Comparison of ENCODE assay signal across 8 mouse cellular contexts in the genomic region with DNA sequence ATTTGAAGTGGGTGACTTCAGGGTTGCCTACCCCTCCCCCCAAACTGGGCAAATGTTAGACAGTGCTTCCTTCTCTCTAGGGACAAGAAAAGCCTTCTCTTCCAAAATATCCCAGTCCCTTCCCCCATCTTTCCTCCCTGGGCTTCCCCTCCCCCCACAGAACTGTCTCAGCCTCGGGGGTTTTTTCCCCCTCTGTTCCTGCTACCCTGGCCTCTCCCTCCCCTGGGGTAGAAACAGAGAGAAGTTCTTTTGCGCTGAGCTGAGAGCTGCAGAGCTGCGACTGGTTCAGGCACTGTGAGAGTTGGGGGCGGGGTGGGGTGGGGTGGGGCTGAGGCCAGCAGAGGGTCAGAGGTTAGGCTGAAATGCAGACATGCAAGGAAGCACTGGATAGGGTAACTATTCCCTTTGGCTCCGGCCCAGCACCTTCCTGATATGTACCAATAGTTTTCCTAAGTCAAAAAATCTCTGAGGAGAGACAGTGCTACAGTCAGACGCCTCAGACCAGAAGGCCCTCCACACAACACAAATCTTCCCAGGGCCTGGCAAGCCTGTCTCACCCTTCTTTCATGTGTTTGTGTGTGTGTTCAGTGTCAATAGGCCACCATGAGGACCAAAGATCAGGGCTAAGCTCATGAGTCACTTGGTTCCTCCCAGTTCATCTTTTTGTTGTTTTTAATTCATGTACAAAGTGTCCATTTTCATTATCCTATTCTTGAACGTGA. TPM values are rescaled to one million over a fixed set of nuclear protein-coding genes. Genes with fewer than 3 reads are reported as not detected.
A peak's percentile ranks its signal among the peaks of the same experiment; 100 is the strongest.
DNase-seq lines count a peak whose midpoint lies in the region; ATAC-seq and TF ChIP-seq lines count a peak whose summit lies in the region.

No protein-coding gene starts in this region.

- no peak for ATAC-seq in kidney, embryonic 15.5 days (replicated peaks; ENCODE audit: low FRiP score)

- TF ChIP-seq CTCF in thymus, adult 2 months (IDR thresholded peaks at IDR 0.05; ENCODE audit: borderline replicate concordance, control insufficient read depth, extremely low read depth, insufficient read depth, low read length, poor library complexity): no peak

- peak overlapping the region; percentile 65 for H3K4me3 ChIP-seq in kidney, embryonic 15.5 days (replicated peaks)
- peak overlapping the region; percentile 96 for H3K4me3 ChIP-seq in thymus, adult 2 months (ENCODE audit: control insufficient read depth, insufficient read depth, low read length)

- H3K9ac ChIP-seq in kidney, embryonic 15.5 days: peak overlapping the region; percentile 72

- H3K4me1 ChIP-seq in kidney, embryonic 15.5 days: peaks cover 70% of the 10 kb centered on the region
- peaks cover 46% of the 10 kb centered on the region for H3K4me1 ChIP-seq in thymus, adult 2 months (replicated peaks; ENCODE audit: control insufficient read depth, insufficient read depth, low read length)

- H3K4me2 ChIP-seq in kidney, embryonic 15.5 days: peak overlapping the region; percentile 85

- H3K9me3 ChIP-seq in kidney, embryonic 15.5 days (replicated peaks): no peaks in the 10 kb centered on the region

- peak; percentile 51 for DNase-seq in kidney, adult 18-20 months
- DNase-seq in kidney, adult 11 months: no peak
- DNase-seq in adrenal gland, postnatal 14 days: peak; percentile 67
- DNase-seq in heart, adult 18-20 months: peak; percentile 78 to 80
- DNase-seq in lung, postnatal 25 days (ENCODE audit: low spot score): peak; percentile 42
- DNase-seq in thymus, adult 2 months: peak; percentile 47
- DNase-seq in left cerebral cortex, postnatal 36 days (ENCODE audit: low spot score in 2 of 2): no peak

- 0 out of 2 replicates have a peak, but pooled peaks have one; percentile 38 for TF ChIP-seq POLR2A in thymus, adult 2 months (IDR thresholded peaks at IDR 0.05; ENCODE audit: control insufficient read depth, extremely low read depth, insufficient read depth, low read length, poor library complexity)

- WGBS in kidney, embryonic 15.5 days: 2% methylated on average over 7 of the region's 7 CpGs
- WGBS in thymus, adult 2 months: under 1% methylated on average over 7 of the region's 7 CpGs

- H3K27ac ChIP-seq in kidney, embryonic 15.5 days: peak overlapping the region; percentile 99
- peak overlapping the region; percentile 88 for H3K27ac ChIP-seq in thymus, adult 2 months (ENCODE audit: control insufficient read depth, insufficient read depth, low read length)

- intact Hi-C loops in left cerebral cortex, postnatal 36 days (cut with DNase I): no loop called here

- peaks cover 14% of the 10 kb centered on the region for H3K36me3 ChIP-seq in kidney, embryonic 15.5 days
- peaks cover 6% of the 10 kb centered on the region for H3K36me3 ChIP-seq in thymus, adult 2 months (ENCODE audit: control insufficient read depth, insufficient read depth, low read length)

- no peaks in the 10 kb centered on the region for H3K27me3 ChIP-seq in kidney, embryonic 15.5 days
- no peaks in the 10 kb centered on the region for H3K27me3 ChIP-seq in thymus, adult 2 months (ENCODE audit: control insufficient read depth, insufficient read depth, low read length)

RNA-seq across cellular contexts. Expression of a gene that starts 4.1 kb away (rescaled TPM):
- 29.5 and 44.4 TPM in 2 replicates for total RNA-seq in adrenal gland, postnatal 14 days (2021)
- total RNA-seq in heart, adult 18-20 months (2021): 10 to 100 TPM; 15.5 to 15.7 TPM
- polyA plus RNA-seq in kidney, embryonic 15.5 days (2015; fragmentation: Nextera tagmentation; extraction: Ambion mirVana): 20.8 and 23.2 TPM in 2 replicates
- 174 and 176 TPM in 2 replicates for polyA plus RNA-seq in thymus, adult 2 months (2012; rRNA removed)
- total RNA-seq in left cerebral cortex, postnatal 36 days (2021): 1 to 10 TPM; 9.2 to 9.3 TPM

RNA-seq across cellular contexts. Expression of a gene that starts 8.4 kb away (rescaled TPM):
- total RNA-seq in adrenal gland, postnatal 14 days (2021): 10.6 and 15.9 TPM in 2 replicates
- total RNA-seq in heart, adult 18-20 months (2021): 1 to 10 TPM; 1.8 to 2.5 TPM
- 58.0 and 65.7 TPM in 2 replicates for polyA plus RNA-seq in kidney, embryonic 15.5 days (2015; fragmentation: Nextera tagmentation; extraction: Ambion mirVana)
- 82.8 and 111 TPM in 2 replicates for polyA plus RNA-seq in thymus, adult 2 months (2012; rRNA removed)
- 1 to 10 TPM; 2.3 to 3.1 TPM for total RNA-seq in left cerebral cortex, postnatal 36 days (2021)

RNA-seq across cellular contexts. Expression of a gene that starts 10.1 kb away (rescaled TPM):
- total RNA-seq in adrenal gland, postnatal 14 days (2021): 40.2 and 41.1 TPM in 2 replicates
- 10 to 100 TPM; 18.3 to 20.4 TPM for total RNA-seq in heart, adult 18-20 months (2021)
- polyA plus RNA-seq in kidney, embryonic 15.5 days (2015; fragmentation: Nextera tagmentation; extraction: Ambion mirVana): 40.9 and 42.4 TPM in 2 replicates
- polyA plus RNA-seq in thymus, adult 2 months (2012; rRNA removed): 174 and 182 TPM in 2 replicates
- total RNA-seq in left cerebral cortex, postnatal 36 days (2021): 10 to 100 TPM; 26.0 to 32.0 TPM

RNA-seq across cellular contexts. Expression of a gene that starts 27.7 kb away (rescaled TPM):
- 73.6 and 79.5 TPM in 2 replicates for total RNA-seq in adrenal gland, postnatal 14 days (2021)
- 100 to 1,000 TPM; 101 to 105 TPM for total RNA-seq in heart, adult 18-20 months (2021)
- polyA plus RNA-seq in kidney, embryonic 15.5 days (2015; fragmentation: Nextera tagmentation; extraction: Ambion mirVana): 31.2 and 34.7 TPM in 2 replicates
- polyA plus RNA-seq in thymus, adult 2 months (2012; rRNA removed): 73.4 and 86.8 TPM in 2 replicates
- 10 to 100 TPM; 58.4 to 62.0 TPM for total RNA-seq in left cerebral cortex, postnatal 36 days (2021)

RNA-seq across cellular contexts. Expression of a gene that starts 28.2 kb away (rescaled TPM):
- 20.6 and 21.9 TPM in 2 replicates for total RNA-seq in adrenal gland, postnatal 14 days (2021)
- total RNA-seq in heart, adult 18-20 months (2021): 10 to 100 TPM; 13.3 to 17.8 TPM
- polyA plus RNA-seq in kidney, embryonic 15.5 days (2015; fragmentation: Nextera tagmentation; extraction: Ambion mirVana): 16.5 TPM in 2 replicates
- polyA plus RNA-seq in thymus, adult 2 months (2012; rRNA removed): 17.4 and 22.4 TPM in 2 replicates
- total RNA-seq in left cerebral cortex, postnatal 36 days (2021): 10 to 100 TPM; 16.5 to 16.9 TPM

Comparison
In these comparisons a context has a peak if more than half of its experiments do, and no peak if none do; other contexts are left out.
1. DNase-seq: peak in kidney, adult 18-20 months (single experiment), adrenal gland, postnatal 14 days (single experiment), heart, adult 18-20 months (2 of 2), lung, postnatal 25 days (single experiment) and thymus, adult 2 months (single experiment); none in kidney, adult 11 months (single experiment) and left cerebral cortex, postnatal 36 days (0 of 2).